Mouse (Mus musculus): Measurements from ENCODE around the gene Chd9. TPM values are rescaled to one million over a fixed set of nuclear protein-coding genes. Genes with fewer than 3 reads are reported as not detected.
A peak's percentile ranks its signal among the peaks of the same experiment; 100 is the strongest.

Chd9 gene
- total and polyA plus RNA-seq, 2 experiments from 2014 or later, result 103 to 112 TPM

DNA sequence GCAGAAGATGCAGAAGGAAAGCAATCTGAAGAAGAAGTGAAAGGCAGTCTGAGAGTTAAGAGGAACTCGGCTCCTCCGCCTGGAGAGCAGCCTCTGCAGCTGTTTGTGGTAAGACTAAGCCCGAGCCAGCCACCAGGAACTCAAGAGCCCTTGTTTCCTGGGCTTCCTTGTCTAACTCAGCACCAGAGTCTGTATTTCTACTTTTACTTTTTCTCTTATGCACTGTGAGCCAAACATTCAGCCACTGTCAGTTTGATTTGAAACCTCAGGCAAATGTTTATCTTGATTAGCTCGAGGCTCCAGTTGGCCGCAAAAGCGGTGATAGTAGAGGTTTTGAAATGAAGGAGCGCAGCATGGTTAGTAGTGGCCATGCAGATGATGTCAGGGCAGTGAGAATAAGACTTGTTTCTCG, 148.8 kb downstream of the Chd9 start:
- H3K4me3 ChIP-seq (ENCODE audit: low read length), result no peak overlapping the region
- H3K9me3 ChIP-seq (ENCODE audit: low read length), result no peaks in the 10 kb centered on the region
- no peak for TF ChIP-seq CTCF (IDR thresholded peaks at IDR 0.05; ENCODE audit: low read depth)
- no peaks in the 10 kb centered on the region for H3K4me1 ChIP-seq (ENCODE audit: insufficient read depth, low read length)
- H3K36me3 ChIP-seq (ENCODE audit: insufficient read depth, low read length), result peaks cover 22% of the 10 kb centered on the region
- no peak for ATAC-seq
- H3K27me3 ChIP-seq (ENCODE audit: insufficient read depth, low read length), result no peaks in the 10 kb centered on the region
- no peak overlapping the region; the same call in 1 of the 2 replicates for H3K27ac ChIP-seq
- no peak overlapping the region for H3K9ac ChIP-seq (replicated peaks; ENCODE audit: low read length)
- DNase-seq (ENCODE audit: low spot score), result no peak
- H3K4me2 ChIP-seq (ENCODE audit: low read depth, low read length), result no peak overlapping the region
- WGBS, result 88% methylated on average over 8 of the region's 8 CpGs

DNA sequence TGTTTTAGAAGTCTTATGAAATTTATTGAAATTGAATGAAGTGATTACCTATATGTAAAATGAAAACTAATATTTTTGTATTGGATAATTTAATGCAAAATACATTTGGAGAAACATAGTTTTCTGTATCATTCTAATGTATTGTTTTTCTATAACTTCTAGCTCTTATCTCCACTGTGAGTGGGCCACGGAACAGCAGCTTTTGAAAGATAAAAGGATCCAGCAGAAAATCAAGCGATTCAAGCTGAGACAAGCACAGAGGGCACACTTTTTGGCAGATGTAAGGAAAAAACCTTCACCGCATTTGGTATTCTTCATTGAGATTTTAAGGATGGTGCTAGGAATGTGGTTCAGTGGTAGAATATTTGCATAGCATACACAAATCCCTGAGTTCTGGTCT, 150.6 kb downstream of the Chd9 start:
- Histone ChIP-seq H3K27ac (no peak overlapping the region), H3K4me1 (ENCODE audit: insufficient read depth, low read length) (no peaks in the 10 kb centered on the region), H3K9me3 (ENCODE audit: low read length) (no peaks in the 10 kb centered on the region), H3K36me3 (ENCODE audit: insufficient read depth, low read length) (peaks cover 26% of the 10 kb centered on the region), H3K4me3 (ENCODE audit: low read length) (no peak overlapping the region), H3K4me2 (ENCODE audit: low read depth, low read length) (no peak overlapping the region), H3K27me3 (ENCODE audit: insufficient read depth, low read length) (no peaks in the 10 kb centered on the region), H3K9ac (replicated peaks; ENCODE audit: low read length) (no peak overlapping the region)
- WGBS, result 93% methylated on average over 3 of the region's 3 CpGs
- TF ChIP-seq CTCF (IDR thresholded peaks at IDR 0.05; ENCODE audit: low read depth), result no peak
- ATAC-seq (no peak), DNase-seq (ENCODE audit: low spot score) (no peak)

DNA sequence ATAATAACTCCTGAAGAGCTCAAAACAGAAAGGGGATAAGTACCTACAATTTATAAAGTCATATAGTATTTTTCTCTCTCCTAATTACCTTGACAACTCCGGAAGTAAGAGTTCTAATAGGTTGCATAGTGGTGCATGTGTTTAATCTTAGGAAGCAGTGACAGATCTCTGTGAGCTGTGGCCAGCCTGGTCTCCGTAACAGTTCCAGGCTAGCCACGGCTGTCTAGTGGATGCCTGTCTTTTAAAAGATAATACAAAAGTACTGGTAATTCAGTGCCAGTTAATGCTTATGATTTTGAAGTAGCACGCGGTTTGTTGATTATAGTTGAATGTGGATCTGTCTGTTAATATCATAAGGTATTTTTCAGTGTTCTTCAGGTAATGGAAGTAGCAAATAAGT, 151.1 kb downstream of the Chd9 start:
- Histone ChIP-seq H3K9ac (replicated peaks; ENCODE audit: low read length) (no peak overlapping the region), H3K4me1 (ENCODE audit: insufficient read depth, low read length) (no peaks in the 10 kb centered on the region), H3K9me3 (ENCODE audit: low read length) (no peaks in the 10 kb centered on the region), H3K4me2 (ENCODE audit: low read depth, low read length) (no peak overlapping the region), H3K27me3 (ENCODE audit: insufficient read depth, low read length) (no peaks in the 10 kb centered on the region), H3K36me3 (ENCODE audit: insufficient read depth, low read length) (peaks cover 28% of the 10 kb centered on the region), H3K27ac (no peak overlapping the region), H3K4me3 (ENCODE audit: low read length) (no peak overlapping the region)
- no peak for DNase-seq (ENCODE audit: low spot score)
- no peak for TF ChIP-seq CTCF (IDR thresholded peaks at IDR 0.05; ENCODE audit: low read depth)
- no peak for ATAC-seq
- WGBS, result 94% methylated on average over 5 of the region's 5 CpGs

DNA sequence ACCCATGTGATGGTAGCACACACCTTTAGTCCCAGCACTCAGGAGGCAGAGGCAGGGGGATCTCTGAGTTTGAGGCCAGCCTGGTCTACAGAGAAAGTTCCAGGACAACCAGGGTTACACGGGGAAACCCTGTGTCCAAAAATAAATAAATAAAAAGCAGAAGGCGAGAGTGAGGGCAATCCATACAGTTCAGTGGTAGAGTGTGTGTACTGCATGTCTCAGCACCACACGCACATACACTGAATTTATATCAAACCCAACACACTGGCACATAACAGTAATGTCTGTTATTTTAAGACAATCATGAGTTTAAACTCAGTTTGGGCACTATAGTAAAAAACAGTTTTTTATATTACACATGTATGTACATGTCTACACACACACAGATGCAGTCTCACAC, 153.9 kb downstream of the Chd9 start:
- Histone ChIP-seq H3K4me3 (ENCODE audit: low read length) (no peak overlapping the region), H3K27ac (no peak overlapping the region), H3K4me2 (ENCODE audit: low read depth, low read length) (no peak overlapping the region), H3K27me3 (ENCODE audit: insufficient read depth, low read length) (no peaks in the 10 kb centered on the region), H3K36me3 (ENCODE audit: insufficient read depth, low read length) (peaks cover 38% of the 10 kb centered on the region), H3K9ac (replicated peaks; ENCODE audit: low read length) (no peak overlapping the region), H3K9me3 (ENCODE audit: low read length) (no peaks in the 10 kb centered on the region), H3K4me1 (ENCODE audit: insufficient read depth, low read length) (no peaks in the 10 kb centered on the region)
- DNase-seq (ENCODE audit: low spot score) (no peak), ATAC-seq (0 out of 2 replicates have a peak, but pooled peaks have one; percentile 29)
- WGBS, result 87% methylated on average over 3 of the region's 3 CpGs
- peak; percentile 27 for TF ChIP-seq CTCF (IDR thresholded peaks at IDR 0.05; ENCODE audit: low read depth)

DNA sequence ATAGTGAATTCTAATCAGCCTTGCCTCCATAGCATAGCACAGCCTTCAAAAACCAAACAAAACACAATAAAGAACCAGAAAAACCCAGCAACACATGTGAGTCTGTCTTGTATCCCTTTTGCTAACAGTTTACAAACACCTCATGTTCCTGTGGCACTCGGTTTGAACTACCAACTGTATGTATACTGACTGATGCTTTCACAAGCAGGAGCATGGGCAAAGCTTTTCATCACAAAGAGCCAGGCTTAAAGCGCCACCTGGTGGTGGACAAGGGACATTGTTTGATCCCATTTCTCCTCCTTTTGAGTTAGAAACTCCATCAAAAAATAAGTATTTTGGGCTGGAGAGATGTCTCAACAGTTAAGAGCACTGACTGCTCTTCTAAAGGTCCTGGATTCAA, 191.6 kb downstream of the Chd9 start:
- no peak overlapping the region for H3K4me2 ChIP-seq (ENCODE audit: low read depth, low read length)
- TF ChIP-seq CTCF (IDR thresholded peaks at IDR 0.05; ENCODE audit: low read depth), result peak; percentile 92
- H3K9ac ChIP-seq (replicated peaks; ENCODE audit: low read length), result no peak overlapping the region
- H3K36me3 ChIP-seq (ENCODE audit: insufficient read depth, low read length), result peaks cover 76% of the 10 kb centered on the region
- no peaks in the 10 kb centered on the region for H3K9me3 ChIP-seq (ENCODE audit: low read length)
- H3K4me1 ChIP-seq (ENCODE audit: insufficient read depth, low read length), result no peaks in the 10 kb centered on the region
- ATAC-seq, result 0 out of 2 replicates have a peak, but pooled peaks have one; percentile 53
- WGBS, result 3% methylated on average over 2 of the region's 2 CpGs
- peak; percentile 90 for DNase-seq (ENCODE audit: low spot score)
- H3K27me3 ChIP-seq (ENCODE audit: insufficient read depth, low read length), result no peaks in the 10 kb centered on the region
- no peak overlapping the region for H3K4me3 ChIP-seq (ENCODE audit: low read length)
- H3K27ac ChIP-seq, result no peak overlapping the region

DNA sequence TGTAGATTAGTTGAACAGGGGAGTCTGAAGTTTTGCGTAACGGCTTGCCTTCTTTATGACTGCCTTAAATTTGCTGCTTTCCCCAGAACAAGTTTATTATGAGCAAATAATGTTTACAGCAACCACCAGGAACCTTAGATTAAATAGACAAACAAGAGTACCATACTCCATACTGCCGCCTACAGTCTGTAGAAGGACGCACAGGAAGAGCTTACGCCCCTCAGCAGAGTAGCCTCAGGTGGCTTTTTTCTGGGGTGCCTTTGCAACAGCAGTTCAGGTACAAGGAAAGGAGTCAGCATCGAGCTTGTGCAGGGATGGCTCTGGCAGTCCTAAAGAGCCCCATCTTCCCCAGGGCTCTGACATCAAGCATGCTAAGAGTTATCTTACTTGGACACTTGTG, 206.3 kb downstream of the Chd9 start:
- ATAC-seq (no peak), DNase-seq (ENCODE audit: low spot score) (no peak)
- Histone ChIP-seq H3K4me3 (ENCODE audit: low read length) (no peak overlapping the region), H3K9ac (replicated peaks; ENCODE audit: low read length) (no peak overlapping the region), H3K4me1 (ENCODE audit: insufficient read depth, low read length) (no peaks in the 10 kb centered on the region), H3K27ac (no peak overlapping the region), H3K9me3 (ENCODE audit: low read length) (no peaks in the 10 kb centered on the region), H3K4me2 (ENCODE audit: low read depth, low read length) (no peak overlapping the region), H3K36me3 (ENCODE audit: insufficient read depth, low read length) (peaks cover 64% of the 10 kb centered on the region), H3K27me3 (ENCODE audit: insufficient read depth, low read length) (no peaks in the 10 kb centered on the region)
- WGBS, result 90% methylated on average over 6 of the region's 6 CpGs
- peak; percentile 41 for TF ChIP-seq CTCF (IDR thresholded peaks at IDR 0.05; ENCODE audit: low read depth)

DNA sequence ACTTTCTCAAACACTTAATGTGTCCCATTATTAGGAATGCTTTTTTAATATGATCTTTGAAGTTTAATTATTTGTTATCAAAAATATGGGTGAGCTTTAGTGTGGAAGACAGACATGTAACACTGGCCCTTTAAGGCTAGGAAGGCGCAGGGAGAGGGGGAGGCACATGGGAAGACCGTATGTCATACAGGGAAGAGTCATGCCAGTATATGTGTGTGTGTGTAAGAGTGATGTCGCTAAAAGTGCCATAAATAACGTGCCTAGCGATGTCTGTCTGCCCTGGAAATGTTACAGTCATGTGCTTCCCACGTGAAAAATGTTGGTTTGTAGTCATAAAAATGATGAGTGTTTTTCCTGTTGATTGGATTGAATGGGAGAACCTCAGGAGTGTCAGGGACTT, 208.8 kb downstream of the Chd9 start:
- no peak for TF ChIP-seq CTCF (IDR thresholded peaks at IDR 0.05; ENCODE audit: low read depth)
- no peaks in the 10 kb centered on the region for H3K9me3 ChIP-seq (ENCODE audit: low read length)
- H3K4me1 ChIP-seq (ENCODE audit: insufficient read depth, low read length), result no peaks in the 10 kb centered on the region
- WGBS, result 80% methylated on average over 6 of the region's 6 CpGs
- no peaks in the 10 kb centered on the region for H3K27me3 ChIP-seq (ENCODE audit: insufficient read depth, low read length)
- H3K9ac ChIP-seq (replicated peaks; ENCODE audit: low read length), result no peak overlapping the region
- H3K36me3 ChIP-seq (ENCODE audit: insufficient read depth, low read length), result peaks cover 65% of the 10 kb centered on the region
- H3K4me2 ChIP-seq (ENCODE audit: low read depth, low read length), result no peak overlapping the region
- H3K4me3 ChIP-seq (ENCODE audit: low read length), result no peak overlapping the region
- ATAC-seq (no peak), DNase-seq (ENCODE audit: low spot score) (no peak)
- H3K27ac ChIP-seq, result no peak overlapping the region

Measured in hindbrain, postnatal 0 days (tissue).